Mouse (Mus musculus): Measurements from ENCODE around the gene Kmt2c.
"Not testable (repeated sequence)": the region's sequence is repeated elsewhere in the genome, so short reads cannot be mapped to it uniquely, and the experiment has no call there.

Kmt2c gene

DNA sequence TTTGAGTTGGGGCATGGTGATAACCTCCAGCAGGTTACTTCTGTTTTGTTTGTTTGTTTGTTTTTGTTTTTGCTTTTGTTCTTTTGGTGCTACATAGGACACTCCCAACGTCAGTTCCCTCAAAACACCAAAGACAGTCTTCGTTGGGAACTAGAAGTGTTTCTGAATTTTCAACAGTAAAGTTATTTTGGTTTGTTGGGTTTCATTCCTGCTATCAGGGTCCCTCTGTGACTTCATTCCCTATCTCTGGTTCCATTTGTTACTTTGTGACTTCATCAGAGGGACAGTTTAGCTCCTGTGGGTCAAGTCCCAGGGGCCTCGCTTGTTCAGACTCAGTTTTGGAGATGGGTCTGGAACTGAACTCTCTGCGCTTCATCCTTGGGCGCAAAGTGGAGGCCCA, 17.2 kb upstream of the Kmt2c start, which contains the start of gene Cct8l1:
Gene Cct8l1, plus strand, starts transcription at position 301 of the 400 bp plus-strand sequence.
- no peak for DNase-seq

DNA sequence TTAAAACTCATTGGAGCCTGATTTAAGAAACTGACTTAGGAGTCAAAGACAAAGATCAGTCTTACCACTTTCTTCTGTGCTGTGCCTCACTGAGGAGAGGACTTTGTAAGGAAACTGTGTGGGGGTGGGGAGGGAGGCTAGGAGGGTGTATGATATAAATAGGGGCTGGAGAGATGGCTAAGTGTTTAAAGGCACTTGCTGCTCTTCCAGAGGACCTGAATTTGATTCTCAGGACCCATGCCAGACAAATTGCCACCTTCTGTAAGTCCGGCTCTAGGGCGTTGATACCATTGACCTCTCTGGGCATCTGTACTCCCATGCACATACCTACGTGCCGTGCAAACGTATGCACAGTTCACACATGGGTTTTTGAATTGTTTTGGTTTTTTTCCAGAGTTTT, 7.5 kb upstream of the Kmt2c start:
- no peak for DNase-seq

DNA sequence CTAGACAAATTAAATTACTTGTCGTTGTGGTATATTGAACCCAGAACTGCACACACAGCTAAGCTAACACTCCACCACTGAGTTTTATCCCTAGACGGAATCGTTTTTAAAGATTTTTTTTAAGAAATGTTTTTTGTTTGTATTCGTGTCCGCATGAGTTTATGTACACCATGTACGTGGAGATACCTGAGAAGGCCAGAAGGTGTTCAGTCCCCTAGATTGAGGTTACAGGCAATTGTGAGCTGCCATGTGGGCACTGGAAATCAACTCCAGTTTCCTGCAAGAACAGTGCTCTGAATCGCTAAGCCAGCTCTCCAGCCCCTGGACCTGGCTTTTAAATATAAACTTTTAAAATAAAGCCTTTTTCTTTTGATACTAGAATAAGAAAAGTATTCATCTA, 2.1 kb upstream of the Kmt2c start:
- DNase-seq, result peak; percentile 12

DNA sequence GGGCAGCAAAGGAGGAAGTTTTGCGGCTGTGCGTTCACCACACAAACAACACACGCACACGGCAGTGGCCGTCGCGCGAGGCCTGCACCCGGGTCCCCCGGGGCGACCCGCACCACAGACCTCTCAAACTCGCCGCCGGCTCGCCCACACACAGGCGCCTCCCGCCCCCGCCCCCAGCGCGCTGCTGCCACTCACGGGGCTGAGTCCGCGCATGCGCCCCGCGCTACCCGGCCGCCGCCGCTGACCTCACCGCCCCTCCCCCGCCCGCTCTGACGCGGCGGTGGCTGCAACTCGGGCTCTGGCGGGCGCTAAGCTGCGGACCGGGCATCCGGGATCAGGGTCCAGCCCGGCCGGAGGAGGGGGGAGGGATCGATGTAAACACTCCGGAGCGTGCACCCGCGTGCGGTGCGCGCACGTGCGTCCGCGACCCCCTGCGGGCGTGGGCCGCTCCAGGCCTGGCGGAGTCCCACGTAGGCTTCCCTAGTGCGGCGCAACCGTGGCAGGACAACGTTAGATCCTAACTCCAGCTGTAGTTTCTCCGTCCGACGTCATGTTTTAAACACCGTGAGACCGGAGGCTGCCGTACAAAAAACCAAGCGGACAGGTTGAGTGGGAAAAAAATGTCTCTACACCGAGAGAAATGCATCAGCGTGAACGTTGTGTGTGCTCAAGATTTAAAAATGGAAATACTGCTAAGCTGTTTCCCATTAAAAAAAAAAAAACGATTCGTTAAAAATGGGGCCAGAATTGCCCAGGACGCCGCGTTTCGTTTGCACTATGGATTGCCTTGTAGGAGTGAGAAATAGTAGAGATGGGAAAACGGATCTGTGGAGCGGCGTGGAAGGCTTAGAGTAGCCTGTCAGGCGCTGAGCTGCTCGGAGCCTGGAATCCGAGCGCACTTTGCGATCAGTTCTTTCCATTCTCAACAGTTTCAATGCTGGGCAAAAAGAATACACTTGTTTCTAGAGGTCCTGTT, 1.1 kb upstream of the Kmt2c start:
- peak; percentile 99 for DNase-seq

DNA sequence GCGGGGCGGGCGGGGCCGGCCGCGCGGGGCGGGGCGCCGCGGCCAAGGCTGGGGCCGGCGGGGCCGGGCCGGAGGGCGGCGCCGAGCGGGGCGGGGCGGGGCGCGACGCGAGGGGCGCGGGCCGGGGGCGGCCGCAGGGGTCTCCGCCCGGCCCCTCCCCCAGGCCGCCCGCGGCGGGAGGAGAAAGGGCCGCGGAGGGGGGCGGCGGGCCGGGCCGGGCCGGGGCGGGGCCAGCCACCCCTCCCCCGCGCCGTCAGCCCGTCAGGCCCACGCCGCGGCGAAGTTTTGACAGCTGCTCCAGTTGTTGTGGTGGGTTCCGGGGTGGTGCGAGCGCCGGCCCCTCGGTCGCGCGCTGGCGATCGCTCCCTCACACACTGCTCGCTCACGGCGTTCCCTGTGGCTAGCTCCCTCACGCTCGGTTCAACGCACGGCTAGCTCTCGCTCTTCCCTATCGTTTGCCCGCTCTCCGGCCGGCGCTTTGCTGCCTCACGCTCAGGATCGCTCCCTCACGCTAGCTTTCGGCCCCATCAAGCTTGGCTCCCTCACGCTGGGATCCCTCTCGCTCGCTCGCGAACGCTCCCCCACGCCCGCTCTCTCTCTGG, 339 bp upstream of the Kmt2c start:
- DNase-seq, result no peak

DNA sequence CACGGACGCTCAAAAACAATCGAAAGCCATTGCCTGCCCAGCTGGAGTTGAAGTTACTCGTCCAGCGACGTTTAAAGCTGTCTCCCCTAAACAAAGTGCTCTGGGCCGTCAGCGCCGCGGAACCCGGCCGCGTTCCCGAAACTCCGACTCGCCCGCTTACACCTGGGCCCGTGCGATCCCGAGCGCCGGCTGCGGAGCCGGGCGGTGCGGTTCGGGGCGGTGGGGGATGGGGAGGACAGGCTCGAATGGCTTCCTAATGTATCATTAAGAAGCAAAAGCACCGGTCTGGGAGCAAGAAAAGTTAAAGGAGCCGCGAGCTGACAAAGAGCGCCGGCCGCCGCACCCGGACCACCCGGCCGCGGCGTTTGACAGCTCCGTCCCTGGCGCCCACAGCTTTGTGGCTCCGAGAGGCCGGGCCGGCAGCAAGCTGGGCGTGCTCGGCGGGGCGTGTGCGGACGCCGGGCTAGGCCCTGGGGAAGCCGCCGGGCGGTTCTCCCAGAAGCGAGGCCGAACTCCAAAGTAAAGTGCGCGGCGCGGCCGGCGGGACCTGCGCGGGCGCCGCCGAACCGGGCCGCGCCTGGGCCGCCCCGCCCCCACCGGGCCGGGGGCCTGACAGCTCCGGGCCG, 750 bp downstream of the Kmt2c start:
- DNase-seq, result peak; percentile 53

DNA sequence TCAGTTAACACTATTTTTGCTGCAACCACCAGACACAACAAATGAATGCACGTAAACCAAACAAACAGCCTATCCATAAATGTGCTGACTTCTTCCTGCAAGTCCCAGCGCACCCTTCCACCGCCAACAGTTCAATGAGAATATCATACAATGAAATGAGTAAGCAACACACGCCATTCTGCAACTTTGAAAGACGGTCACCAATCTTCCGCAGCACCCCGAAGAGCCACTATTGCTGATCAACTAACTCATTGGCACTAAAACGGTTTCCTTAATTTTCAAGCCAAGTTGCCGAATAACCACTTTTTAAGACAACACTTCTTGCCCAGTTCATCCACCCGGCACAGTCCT, 1.2 kb downstream of the Kmt2c start:
- peak; percentile 20 for DNase-seq

DNA sequence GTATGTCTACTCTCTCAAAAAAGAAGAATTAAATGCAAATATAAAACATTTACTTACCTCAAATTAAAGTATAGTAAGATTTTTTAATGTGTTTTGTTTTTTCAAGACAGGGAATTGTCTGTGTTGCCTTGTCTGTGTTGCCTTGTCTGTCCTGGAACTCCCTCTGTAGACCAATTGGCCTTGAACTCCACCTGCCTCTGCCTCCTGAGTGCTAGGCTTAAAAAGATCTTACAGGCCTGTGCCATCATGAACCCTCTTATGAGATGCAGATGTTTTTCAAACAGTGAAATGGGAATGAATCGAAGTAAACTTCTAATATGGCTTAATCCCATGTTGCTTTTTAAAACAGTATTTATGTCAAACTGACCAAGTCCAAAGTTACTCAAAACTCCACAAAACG, 1.9 kb downstream of the Kmt2c start:
- DNase-seq, result no peak

DNA sequence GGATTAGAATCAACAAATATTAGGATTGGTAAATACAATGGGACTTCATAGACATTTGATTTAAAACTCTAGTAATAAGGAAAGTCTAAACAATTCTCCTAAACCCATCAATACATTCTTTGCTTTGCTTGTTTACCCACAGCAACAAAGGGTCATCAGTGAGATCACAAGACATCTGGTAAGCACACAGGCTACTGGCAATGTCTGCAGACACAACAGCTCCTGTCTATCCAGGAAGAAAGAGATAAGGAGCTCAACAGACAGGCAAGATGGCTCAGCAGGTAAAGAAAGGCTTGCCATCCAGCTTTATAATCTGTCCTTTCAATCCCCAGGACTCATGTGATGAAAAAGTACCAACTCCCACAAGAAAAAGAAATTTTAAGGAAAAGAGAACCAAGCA, 19.7 kb downstream of the Kmt2c start:
- DNase-seq, result no peak

DNA sequence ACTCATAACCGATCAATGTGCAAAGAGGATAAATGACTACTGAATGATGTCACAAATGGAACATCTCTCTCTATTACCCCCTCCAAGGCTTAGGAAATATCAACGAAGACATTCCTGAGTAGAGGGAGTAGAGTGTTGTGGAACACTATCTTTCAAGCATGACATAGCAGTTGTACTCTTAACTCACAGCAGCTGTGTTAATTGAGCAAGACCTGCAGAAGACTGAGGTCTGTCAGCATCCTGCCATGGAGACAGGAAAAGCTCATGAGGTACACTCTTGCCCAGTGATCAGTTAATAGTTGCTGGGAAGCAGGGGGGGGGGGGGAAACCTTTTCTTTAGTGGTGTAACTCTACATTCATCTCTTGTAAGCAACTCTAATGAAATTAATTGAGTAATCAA, 22.8 kb downstream of the Kmt2c start:
- no peak for DNase-seq

DNA sequence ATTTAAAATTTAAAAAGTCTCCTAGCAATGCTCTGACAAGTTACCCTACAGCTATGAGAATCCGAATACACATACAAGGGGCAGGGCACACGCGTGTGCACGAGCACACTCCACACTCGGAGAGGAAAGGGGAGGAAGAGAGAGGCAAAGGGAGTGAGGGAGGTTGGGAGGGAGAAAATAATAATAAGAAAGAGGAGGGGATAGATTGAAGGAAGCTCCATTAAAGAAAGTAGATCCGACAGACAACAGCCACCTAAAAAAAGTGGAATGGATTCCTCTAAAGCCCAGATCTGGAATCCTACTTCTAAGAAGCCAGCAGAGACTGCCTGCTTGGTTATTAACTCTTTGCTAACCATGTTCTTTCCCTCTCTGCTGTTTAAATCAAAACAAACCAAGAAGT, 26.5 kb downstream of the Kmt2c start:
- no peak for DNase-seq

DNA sequence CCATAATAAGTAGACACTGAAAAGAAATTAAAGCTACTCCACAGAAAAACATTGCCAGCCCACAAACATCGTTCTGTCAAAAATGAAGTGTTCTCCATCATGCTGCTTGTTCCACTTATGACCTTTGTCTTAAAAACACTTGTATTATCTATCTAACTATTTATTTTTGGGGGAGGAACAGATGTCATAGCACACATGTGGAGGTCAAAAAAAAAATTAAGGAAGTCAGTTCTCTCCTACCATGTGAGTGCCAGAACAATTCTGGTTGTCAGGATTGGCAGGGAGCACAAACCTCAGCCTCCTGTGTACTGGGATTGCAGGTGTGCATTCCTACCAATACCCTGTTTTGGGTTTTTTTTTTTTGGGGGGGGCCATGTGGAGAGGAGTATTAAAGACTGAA, 36.6 kb downstream of the Kmt2c start:
- DNase-seq, result no peak

DNA sequence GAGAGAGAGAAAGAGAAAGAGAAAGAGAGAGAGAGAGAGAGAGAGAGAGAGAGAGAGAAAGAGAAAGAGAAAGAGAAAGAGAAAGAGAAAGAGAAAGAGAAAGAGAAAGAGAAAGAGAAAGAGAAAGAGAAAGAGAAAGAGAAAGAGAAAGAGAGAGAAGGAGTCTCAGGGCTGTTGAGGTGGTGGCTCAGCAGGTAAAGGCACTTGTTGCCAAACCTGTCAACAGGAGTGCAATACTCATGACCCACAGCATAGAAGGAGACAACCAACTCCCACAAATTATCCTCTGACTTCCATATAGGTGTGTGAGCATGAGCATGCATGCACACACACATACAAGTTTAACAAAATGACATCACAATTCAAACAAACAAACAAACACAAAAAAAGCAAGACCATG, 43.2 kb downstream of the Kmt2c start:
- not testable (repeated sequence) for DNase-seq

DNA sequence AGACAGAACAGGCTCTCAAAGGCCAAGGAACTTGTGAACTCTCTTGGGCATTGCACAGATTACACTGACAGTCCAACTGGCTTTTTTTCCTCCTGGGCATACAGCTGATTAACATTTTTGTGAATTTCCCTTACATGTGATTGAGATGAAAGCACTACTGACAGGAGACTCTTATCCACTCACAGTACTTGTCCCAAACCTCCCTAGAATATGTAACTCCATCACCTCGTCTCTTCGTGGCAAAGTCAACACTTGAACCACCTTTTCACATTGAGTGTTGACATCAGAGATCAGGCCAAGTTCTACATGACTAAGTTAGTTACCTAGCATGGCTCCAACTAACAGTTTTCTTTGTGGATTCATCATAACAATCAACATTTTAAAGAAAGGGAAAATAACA, 45.9 kb downstream of the Kmt2c start:
- no peak for DNase-seq

DNA sequence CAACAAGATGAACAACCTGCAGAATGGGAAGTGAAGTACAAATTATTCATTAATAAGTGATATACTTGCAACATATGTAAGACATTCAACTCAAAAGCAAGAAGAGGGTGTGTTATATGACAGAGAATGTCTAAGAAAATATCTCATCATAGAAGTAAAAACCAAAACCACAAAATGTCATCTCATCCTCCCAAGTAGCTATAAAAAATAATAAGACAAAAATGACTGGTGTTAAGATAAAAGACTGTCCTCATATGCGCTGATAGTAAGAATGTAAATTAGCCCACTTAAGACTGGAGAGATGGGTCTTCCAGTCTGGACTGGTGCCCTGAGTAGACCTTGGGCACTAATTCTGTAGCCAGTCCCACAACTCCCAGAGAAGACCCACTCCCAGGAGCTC, 61.1 kb downstream of the Kmt2c start:
- DNase-seq, result no peak

DNA sequence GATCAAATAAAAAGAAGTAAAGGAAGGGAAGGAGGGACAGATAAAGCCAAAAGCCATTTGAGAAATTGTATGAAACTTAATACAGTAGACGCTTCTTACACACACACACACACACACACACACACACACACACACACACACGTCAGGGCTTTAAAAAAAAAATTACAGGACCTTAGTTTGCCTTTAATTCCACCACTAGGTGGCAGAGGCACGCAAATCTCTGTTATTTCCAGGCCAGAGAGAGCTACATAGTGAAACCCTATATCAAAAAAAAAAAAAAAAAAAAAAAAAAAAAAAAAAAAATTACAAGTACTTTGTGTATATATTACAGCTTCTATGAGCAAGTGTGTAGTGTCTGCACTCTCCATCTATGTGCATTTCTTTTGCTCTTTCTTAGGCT, 62.5 kb downstream of the Kmt2c start:
- peak; percentile 43 for DNase-seq

DNA sequence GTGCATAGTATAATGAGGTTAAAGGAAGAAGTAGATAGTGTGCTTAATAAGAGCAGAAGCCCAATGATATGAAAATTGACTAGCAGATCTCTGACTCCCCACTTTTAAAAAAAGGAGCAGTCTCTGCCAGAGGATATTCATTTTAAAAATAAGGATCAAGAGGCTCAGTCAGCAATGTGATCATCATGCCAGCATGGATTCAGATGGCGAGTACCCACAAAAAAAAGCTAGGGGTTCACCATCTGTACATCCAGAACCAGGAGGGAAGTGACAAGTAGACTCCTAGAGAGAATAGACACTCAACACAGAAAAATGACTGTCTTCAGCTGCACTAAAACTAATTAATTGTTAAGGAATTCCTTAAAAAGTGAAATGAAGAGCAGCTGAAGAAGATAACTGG, 76.0 kb downstream of the Kmt2c start:
- peak; percentile 8 for DNase-seq

DNA sequence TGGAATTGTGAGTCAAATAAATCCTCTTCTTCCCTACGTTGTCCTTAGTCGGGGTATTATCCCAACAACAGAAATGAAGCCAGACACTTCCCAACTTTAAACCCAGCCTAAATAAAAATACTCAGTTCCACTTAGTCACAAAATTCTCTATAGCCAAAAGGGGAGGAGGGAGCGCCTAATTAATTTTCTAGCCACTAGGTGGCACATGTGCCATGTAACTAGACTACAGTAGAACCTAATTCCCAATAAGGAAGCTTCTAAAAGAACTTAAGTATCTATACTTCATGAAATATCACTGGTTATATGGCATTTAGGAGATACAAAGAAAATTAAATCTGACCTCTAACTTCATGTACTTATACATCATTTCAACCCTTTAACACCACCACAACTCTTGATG, 78.0 kb downstream of the Kmt2c start:
- peak; percentile 45 for DNase-seq

DNA sequence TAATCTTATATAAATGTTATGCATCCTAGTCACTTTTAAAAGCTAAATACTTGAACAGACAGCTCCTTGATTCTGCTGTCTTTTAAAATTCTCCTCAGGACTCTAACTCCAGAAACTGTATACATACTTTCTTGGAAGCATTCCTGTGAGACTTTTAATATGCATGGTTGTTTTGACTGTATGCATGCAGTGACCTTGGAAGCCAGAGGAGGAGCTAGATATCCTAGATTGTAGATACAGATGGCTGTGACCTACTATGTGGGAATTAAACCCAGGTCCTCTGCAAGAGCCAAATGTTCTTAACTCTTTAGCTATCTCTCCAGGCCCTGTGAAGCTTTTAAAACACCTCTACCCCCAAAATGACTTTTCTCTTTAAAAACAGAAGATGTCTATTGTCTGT, 83.2 kb downstream of the Kmt2c start:
- DNase-seq, result no peak

DNA sequence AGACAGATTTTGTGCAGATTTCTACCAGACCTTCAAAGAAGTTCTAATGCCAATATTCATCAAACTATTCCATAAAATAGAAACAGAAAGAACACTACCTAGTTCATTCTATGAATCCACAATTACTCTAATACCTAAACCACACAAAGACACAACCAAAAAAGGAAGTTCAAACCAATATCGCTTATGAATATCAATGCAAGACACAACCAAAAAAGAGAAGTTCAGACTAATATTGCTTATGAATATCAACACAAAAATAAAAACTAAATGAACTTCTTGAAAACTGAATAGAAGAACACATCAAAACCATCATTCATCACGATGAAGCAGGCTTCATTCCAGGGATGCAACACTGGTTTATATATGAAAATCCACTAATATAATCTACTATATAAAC, 101.9 kb downstream of the Kmt2c start:
- no peak for DNase-seq

DNA sequence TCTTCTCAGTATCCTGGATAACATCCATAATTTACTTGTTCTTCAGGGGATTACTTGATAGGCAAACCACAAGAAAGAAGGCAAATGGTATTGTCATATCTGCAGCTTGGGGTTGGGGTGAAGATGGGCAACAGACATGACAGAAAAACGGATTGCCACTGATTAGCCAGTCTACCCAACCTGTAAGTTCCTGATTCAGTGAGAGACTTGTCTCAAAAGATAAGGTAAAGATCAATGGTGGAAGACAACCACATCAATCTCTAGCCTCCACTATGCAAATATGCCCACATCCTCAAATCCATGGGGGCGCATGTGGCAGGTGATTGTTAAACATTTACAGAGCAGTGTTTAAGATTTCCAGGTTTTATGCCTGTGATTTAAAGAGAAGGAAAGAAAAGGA, 105.9 kb downstream of the Kmt2c start:
- DNase-seq, result no peak

DNA sequence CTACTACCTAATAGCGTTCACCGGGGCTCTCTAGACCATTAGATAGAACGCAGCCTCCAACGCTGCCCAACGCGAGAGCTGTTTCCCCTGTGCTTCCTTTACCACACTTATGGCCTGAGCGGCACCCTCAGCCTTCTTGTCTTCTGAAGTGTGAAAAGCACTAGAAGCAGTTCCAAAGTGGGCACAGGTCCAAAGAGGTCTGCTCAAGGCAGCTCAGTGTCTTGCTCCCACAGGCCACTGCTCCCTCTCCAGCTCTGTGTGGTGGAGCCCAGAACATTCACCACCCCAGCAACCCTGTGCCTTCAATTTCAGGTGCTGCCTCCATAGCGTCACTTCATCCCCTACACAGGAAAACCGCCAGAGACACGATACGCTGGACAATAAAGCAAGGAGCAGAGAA, 115.0 kb downstream of the Kmt2c start:
- DNase-seq, result no peak

DNA sequence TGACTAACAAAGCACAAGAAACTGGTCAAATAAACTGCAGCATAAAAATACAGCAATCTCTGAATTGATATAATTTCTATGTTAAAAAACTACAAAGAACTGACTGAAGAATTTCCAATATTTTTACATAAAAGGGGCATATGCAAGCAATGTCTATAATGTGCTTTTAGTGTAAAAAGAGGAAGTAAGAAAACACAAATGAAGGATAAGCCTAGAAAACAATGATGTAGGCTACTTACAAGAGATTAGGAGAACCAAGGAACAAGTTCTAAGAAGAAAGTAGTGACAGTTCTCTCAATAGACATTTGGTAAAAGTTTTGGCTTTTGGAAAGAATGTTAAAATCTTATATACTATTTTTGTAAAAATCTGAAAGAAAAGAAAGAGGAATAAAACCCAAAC, 119.4 kb downstream of the Kmt2c start:
- no peak for DNase-seq

DNA sequence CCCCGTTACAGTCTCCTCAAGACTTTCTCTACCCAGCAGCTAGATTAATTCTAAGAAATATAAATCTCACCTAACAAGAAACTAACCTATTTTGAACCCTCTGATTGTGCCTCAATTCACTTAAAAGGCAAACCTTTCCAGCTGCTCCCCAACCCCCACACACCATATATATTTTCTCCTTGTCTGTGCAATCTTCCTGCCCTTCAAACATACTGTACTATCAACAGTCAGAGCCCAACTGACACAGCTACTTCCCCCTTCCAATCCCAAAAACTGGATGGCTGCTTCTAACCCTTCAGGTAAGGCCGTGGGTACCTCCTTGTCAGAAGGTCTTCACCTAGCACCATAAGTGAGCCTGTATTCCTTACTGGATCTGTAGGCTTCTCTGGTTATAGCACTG, 130.2 kb downstream of the Kmt2c start:
- DNase-seq, result no peak
